Mouse (Mus musculus) granulocyte monocyte progenitor cell, adult 5-6 weeks (primary cell): ENCODE data around the gene Tuba3a. TPM values are rescaled to one million over a fixed set of nuclear protein-coding genes. Genes with fewer than 3 reads are reported as not detected.

ENCODE experiments used
- ATAC-seq: replicated peaks from 2 replicates; pipeline ENCODE4 v1.8.0; 2016; ENCODE audit warnings: mild to moderate bottlenecking, moderate TSS enrichment, inconsistent platforms; ENCODE audit not compliant: poor library complexity, severe bottlenecking
- total RNA-seq, 2 experiments: library from RNA; stranded (forward) in 1 of 2; stranded (reverse) in 1 of 2; fragments of 200-712, 200-1000 nt in 1 of 2; fragments of >200 nt in 1 of 2; fragmentation: Nextera tagmentation in 1 of 2; gene quantifications; 2 replicates each; pipeline ENCODE4 v1.2.3; 2014 to 2017

Gene Tuba3a
- total RNA-seq, 2 experiments from 2014 or later: not detected

DNA sequence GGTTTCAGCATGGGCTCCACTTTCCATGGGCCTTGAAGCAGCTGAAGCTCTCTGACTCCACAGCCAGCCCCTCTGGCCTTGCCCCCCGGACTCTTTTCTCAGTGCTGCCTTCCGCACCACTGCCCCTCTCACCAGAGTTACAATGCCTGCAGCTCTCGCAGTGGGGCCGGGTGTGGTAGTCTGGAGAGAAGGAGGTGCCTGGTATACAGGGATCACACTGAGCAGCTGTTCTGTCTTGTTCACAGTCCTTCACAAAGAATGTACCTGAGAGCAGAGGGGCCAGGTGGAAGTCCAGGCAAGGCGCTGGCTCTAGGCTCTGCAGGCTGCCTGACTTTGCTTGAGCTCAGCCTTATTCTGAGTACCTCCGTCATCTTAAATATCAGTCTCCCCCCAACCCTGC, 49.5 kb downstream of the Tuba3a start:
- no peak for ATAC-seq

DNA sequence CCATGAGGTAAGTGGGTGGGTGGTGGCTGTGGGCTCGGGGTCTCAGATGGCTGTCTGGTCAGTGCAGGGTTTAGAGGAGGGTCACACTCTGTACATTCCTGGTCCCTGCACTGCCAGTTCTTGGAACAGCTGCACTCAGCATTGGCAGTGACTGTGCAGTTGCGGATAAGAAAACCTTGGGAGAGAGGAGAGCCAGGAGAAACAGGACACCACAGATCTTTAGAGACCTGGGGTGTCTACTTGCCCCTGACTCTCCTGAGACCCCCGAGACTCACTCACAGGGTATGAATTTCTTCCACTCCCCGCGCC, 51.4 kb downstream of the Tuba3a start:
- no peak for ATAC-seq

DNA sequence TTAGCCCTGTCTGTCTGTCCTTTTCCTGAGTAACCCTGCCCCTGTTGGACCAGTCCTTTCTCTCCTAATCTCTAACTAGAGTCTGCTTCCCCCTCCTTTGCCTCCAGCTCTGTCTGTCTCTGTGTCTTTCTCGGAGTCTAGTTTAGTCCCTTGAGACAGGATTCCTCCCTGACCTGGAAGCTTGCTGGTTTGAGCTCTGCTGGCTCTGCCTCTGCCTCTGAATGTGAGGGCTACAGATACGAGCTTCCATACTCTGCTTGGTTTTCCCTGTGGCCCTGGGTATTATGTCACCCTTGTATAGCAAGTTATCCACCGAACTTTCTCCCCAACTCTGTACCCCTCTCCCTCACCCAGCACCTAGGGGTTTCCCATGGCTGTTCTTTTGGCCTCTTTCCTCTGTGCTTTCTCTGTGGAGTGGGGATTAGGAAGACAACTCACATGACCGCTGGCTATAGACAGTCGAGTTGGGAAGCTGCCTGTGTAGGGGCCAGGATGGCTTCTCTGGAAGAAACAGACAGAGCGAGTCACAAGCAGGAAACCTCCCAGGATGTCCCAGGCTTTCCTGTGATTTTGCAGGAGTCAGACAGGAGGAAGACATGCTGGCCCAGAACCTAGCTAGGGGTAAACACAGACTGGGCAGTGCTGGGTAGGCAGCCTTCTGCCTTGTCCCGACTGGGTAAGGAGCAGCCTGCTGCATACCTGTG, 51.9 kb downstream of the Tuba3a start:
- no peak for ATAC-seq

DNA sequence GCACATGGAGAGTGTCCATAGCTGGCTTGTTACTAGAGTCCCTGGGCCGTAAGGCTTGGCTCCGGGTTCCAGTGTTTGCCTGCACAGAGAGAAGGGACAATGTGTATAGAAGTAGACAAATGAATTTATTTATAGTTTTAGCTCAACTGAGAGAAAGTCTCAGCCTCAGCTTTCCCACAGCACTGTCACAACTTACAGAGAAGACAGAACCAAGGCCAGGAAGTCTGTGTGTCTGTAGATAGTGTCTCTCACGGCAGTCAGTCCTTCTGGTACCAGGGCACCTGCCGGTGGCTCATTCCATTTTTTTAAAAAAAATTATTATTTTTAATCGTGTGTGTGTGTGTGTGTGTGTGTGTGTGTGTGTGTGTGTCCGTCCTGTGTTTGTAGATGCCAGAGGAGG, 53.3 kb downstream of the Tuba3a start:
- no peak for ATAC-seq

DNA sequence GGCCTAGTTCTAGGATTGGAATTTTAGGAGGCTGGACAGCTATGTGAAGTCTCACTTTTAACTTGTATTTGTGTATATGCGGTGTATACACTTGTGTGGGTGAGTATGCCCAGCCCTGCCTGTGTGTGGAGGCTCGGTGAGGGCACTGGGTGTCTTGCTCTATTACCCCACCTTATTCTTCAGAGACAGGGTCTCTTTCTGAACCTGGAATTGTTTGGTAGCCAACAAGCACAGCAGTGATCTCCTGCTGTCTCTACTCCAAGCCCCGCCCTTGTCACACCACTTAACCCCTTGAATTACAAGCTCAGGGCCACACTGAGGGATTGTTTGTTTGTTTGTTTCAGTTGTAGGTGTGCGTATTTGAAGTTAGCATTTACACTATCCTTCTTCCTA, 53.8 kb downstream of the Tuba3a start:
- peak; percentile 5; the same call in 1 of the 2 replicates for ATAC-seq

DNA sequence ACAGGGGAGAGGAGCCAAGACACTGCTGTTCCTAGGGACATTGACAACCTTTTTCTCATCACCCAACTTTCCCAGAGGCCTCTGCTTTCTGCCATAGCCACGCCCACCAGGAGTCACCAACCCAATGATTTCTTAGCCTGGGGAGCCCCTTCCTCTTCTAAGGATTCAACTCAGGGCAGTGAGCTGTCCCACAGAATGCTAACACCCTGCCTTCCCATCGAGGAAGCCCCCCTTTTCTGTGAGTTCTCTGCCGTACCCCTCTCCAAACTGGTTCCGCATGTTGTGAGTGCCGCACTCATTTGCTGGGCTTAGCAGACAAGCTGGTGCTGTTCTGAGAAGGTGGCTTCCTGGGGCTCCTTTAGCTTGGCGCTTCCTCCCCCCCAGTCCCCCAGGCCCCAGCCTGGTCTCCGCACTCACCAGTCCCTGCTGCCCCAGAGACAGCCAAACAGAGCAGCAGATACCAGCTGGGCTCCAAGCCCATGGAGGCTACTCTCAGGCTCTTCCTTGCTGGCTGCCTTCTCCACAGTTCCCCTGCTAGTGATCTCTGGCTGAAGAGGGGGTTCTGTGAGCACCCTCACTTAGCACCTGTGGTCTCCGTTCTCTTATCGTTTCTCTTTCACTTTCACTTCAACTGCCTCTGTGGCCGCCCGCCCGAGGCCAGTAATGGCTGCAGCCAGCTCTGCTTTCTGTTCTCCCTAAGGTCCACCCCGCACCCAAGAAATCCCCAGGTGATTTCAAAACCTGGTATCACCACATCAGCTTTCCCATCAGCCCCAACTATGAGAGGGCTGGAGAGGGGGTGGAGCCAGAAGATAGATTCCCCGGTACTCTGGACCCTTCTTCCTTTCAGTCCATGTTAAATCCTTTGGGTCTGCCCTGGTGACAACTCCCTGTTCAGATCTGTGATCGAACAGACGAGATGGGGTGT, 54.5 kb downstream of the Tuba3a start, which contains the start of gene Tapbpl:
Gene Tapbpl, minus strand, starts transcription at position 744 of the 928 bp plus-strand sequence.
- peak; percentile 79 for ATAC-seq

DNA sequence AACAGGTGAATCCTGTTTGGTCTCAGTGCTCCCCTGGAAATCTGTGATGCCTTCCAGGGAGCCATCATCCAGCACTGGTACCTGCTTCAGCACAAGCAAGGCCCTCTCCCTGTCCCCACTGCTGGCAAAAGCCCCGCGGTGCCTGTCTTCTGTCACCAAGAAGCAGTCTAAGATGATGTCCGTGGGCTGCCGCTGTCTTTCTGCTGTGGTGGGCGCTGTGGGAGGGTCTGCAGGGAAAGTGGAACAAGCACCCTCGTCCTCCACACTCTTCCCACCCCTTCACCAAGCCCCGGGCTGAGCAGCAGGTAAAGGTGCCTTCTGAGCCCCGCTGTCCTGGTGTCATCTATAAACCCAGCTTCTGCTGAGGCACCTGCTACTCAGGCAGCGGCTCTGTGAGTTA, 55.3 kb downstream of the Tuba3a start:
- no peak for ATAC-seq

Other genes starting within 250 kb of the Tuba3a start
- gene Ing4, start 246.3 kb downstream of the Tuba3a start, total RNA-seq (2014; fragmentation: Nextera tagmentation): 49.2 and 55.8 TPM in 2 replicates
- gene Ing4, start 246.3 kb downstream of the Tuba3a start, total RNA-seq (2017): 34.7 and 40.2 TPM in 2 replicates
- 10.6 and 17.5 TPM in 2 replicates for gene Acrbp, start 236.4 kb downstream of the Tuba3a start, total RNA-seq (2014; fragmentation: Nextera tagmentation)
- gene Acrbp, start 236.4 kb downstream of the Tuba3a start, total RNA-seq (2017): 1.3 and 3.9 TPM in 2 replicates
- gene Lpar5, start 218.1 kb downstream of the Tuba3a start, total RNA-seq (2014; fragmentation: Nextera tagmentation): 8.7 and 13.4 TPM in 2 replicates
- gene Lpar5, start 218.1 kb downstream of the Tuba3a start, total RNA-seq (2017): 2.7 and 5.2 TPM in 2 replicates
- gene Chd4, start 190.1 kb downstream of the Tuba3a start, total RNA-seq (2014; fragmentation: Nextera tagmentation): 136 and 161 TPM in 2 replicates
- 246 and 373 TPM in 2 replicates for gene Chd4, start 190.1 kb downstream of the Tuba3a start, total RNA-seq (2017)
- 65.6 and 82.8 TPM in 2 replicates for gene Nop2, start 154.1 kb downstream of the Tuba3a start, total RNA-seq (2014; fragmentation: Nextera tagmentation)
- gene Nop2, start 154.1 kb downstream of the Tuba3a start, total RNA-seq (2017): 79.2 and 82.4 TPM in 2 replicates
- 26.4 and 37.4 TPM in 2 replicates for gene Iffo1, start 140.8 kb downstream of the Tuba3a start, total RNA-seq (2014; fragmentation: Nextera tagmentation)
- gene Iffo1, start 140.8 kb downstream of the Tuba3a start, total RNA-seq (2017): 11.8 and 14.0 TPM in 2 replicates
- gene Gapdh, start 119.6 kb downstream of the Tuba3a start, total RNA-seq (2014; fragmentation: Nextera tagmentation): 2,842 and 3,031 TPM in 2 replicates
- gene Gapdh, start 119.6 kb downstream of the Tuba3a start, total RNA-seq (2017): 1,694 and 2,022 TPM in 2 replicates
- 242 and 263 TPM in 2 replicates for gene Ncapd2, start 94.3 kb downstream of the Tuba3a start, total RNA-seq (2014; fragmentation: Nextera tagmentation)
- gene Ncapd2, start 94.3 kb downstream of the Tuba3a start, total RNA-seq (2017): 242 and 288 TPM in 2 replicates
- 117 and 197 TPM in 2 replicates for gene Mrpl51, start 94.2 kb downstream of the Tuba3a start, total RNA-seq (2014; fragmentation: Nextera tagmentation)
- 121 and 155 TPM in 2 replicates for gene Mrpl51, start 94.2 kb downstream of the Tuba3a start, total RNA-seq (2017)
- gene Vamp1, start 70.5 kb downstream of the Tuba3a start, total RNA-seq (2014; fragmentation: Nextera tagmentation): 26.0 and 40.2 TPM in 2 replicates
- gene Vamp1, start 70.5 kb downstream of the Tuba3a start, total RNA-seq (2017): 6.3 and 7.1 TPM in 2 replicates
- gene Tapbpl, start 54.2 kb downstream of the Tuba3a start, total RNA-seq (2014; fragmentation: Nextera tagmentation): 13.8 TPM in 2 replicates
- gene Tapbpl, start 54.2 kb downstream of the Tuba3a start, total RNA-seq (2017): 16.5 and 17.7 TPM in 2 replicates
- gene Cd27, start 49.0 kb downstream of the Tuba3a start, total RNA-seq (2014; fragmentation: Nextera tagmentation): 50.7 and 62.0 TPM in 2 replicates
- 34.7 and 55.2 TPM in 2 replicates for gene Cd27, start 49.0 kb downstream of the Tuba3a start, total RNA-seq (2017)
- gene Ltbr, start 27.8 kb upstream of the Tuba3a start, total RNA-seq (2014; fragmentation: Nextera tagmentation): 36.4 and 50.3 TPM in 2 replicates
- gene Ltbr, start 27.8 kb upstream of the Tuba3a start, total RNA-seq (2017): 29.9 and 36.3 TPM in 2 replicates
- 16.2 and 18.9 TPM in 2 replicates for gene Scnn1a, start 34.6 kb upstream of the Tuba3a start, total RNA-seq (2014; fragmentation: Nextera tagmentation)
- 1.4 and 1.8 TPM in 2 replicates for gene Scnn1a, start 34.6 kb upstream of the Tuba3a start, total RNA-seq (2017)
- 89.1 and 104 TPM in 2 replicates for gene Tnfrsf1a, start 63.3 kb upstream of the Tuba3a start, total RNA-seq (2014; fragmentation: Nextera tagmentation)
- gene Tnfrsf1a, start 63.3 kb upstream of the Tuba3a start, total RNA-seq (2017): 54.4 and 88.8 TPM in 2 replicates
- gene Plekhg6, start 94.8 kb upstream of the Tuba3a start, total RNA-seq (2014; fragmentation: Nextera tagmentation): not detected in 2 replicates
- gene Plekhg6, start 94.8 kb upstream of the Tuba3a start, total RNA-seq (2017): not detected in 2 replicates
- gene Cd9, start 208.7 kb upstream of the Tuba3a start, total RNA-seq (2014; fragmentation: Nextera tagmentation): 22.5 and 27.5 TPM in 2 replicates
- 27.7 and 31.3 TPM in 2 replicates for gene Cd9, start 208.7 kb upstream of the Tuba3a start, total RNA-seq (2017)